Mouse (Mus musculus): Measurements from ENCODE around the gene Pnkp. TPM values are rescaled to one million over a fixed set of nuclear protein-coding genes. Genes with fewer than 3 reads are reported as not detected.
A peak's percentile ranks its signal among the peaks of the same experiment; 100 is the strongest.

Gene Pnkp
- polyA plus RNA-seq (2015; fragmentation: Nextera tagmentation; extraction: Ambion mirVana) = 31.1 and 33.6 TPM in 2 replicates

DNA sequence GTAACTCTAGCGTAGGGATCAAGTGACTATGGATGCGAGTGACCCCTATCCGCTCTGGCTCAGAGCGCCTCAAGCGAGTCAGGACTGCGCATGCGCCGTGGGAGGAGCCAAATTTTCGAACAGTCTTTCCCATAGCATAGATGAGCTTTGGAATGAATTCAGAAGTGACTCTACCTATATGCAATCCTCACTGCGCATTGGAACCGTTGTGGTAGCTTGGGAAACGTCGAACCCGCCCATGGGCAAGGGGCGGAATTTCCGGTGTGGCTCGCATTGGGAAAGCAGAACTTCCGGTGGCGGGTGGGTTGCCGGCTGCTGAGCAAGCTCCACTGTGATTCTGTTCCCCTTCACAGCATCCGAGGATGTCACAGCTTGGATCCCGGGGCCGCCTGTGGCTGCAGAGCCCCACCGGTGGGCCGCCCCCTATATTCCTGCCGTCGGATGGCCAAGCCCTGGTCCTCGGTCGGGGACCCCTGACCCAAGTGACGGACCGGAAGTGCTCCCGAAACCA, at the start of gene Pnkp:
Gene Pnkp, plus strand, starts transcription at position 98 of the 511 bp plus-strand sequence.
- Histone ChIP-seq H3K9me3 (replicated peaks) (no peaks in the 10 kb centered on the region), H3K27me3 (no peaks in the 10 kb centered on the region), H3K4me3 (replicated peaks) (peak within 1 kb of the TSS; percentile 65), H3K4me2 (peak within 1 kb of the TSS; percentile 81), H3K9ac (peak within 1 kb of the TSS; percentile 70), H3K36me3 (peaks cover 35% of the 10 kb centered on the region), H3K27ac (peak within 1 kb of the TSS; percentile 92), H3K4me1 (peaks cover 72% of the 10 kb centered on the region)
- WGBS = under 1% methylated on average over 32 of the region's 32 CpGs
- ATAC-seq (replicated peaks; ENCODE audit: low FRiP score) = peak; percentile 7; the same call in 1 of the 2 replicates

DNA sequence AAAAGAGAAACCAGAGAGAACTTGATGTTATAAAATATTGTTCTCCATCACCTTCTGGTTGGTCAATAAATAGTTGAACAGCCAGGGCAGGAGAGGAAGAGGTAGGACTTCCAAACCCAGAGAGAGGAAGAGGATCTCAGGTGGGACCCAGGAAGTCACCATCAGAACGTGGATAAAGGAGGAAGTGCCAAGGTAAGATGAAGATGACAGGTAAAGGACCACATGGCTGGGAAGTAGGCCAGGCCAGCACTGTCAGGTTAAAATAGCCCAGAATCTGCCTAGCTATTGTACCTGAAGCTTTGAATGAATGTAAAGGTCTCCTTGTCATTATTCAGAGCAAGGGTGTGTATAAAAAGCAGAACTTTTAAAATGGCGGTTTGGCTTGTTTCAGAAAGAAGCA, 48.0 kb upstream of the Pnkp start:
- Histone ChIP-seq H3K4me3 (replicated peaks) (no peak overlapping the region), H3K27me3 (no peaks in the 10 kb centered on the region), H3K4me2 (no peak overlapping the region), H3K27ac (no peak overlapping the region), H3K9me3 (replicated peaks) (no peaks in the 10 kb centered on the region), H3K9ac (no peak overlapping the region), H3K4me1 (no peaks in the 10 kb centered on the region), H3K36me3 (peaks cover 27% of the 10 kb centered on the region)
- no peak for ATAC-seq (replicated peaks; ENCODE audit: low FRiP score)
- WGBS = 77% methylated on average over 2 of the region's 2 CpGs

DNA sequence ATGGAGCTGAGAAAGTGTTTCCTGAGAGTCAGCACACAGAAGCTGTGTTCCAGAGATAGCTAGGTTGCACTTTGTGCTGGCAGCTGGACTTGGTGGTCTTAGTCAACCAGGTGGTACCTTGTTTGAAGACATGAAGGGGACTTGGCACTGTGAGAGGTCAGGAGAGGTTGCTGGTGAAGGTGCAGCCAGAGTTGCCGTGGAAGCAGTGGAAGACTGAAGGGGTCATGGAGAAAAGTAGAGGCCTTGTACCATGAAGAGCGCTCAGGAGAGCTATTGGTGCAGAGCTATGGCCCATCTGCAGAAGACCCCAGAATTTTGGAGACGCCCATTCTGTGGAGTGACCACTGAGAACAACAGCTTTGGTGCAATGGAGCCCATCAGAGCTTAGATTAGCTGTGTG, 47.5 kb upstream of the Pnkp start:
- Histone ChIP-seq H3K27ac (no peak overlapping the region), H3K4me3 (replicated peaks) (no peak overlapping the region), H3K9me3 (replicated peaks) (no peaks in the 10 kb centered on the region), H3K9ac (no peak overlapping the region), H3K4me2 (no peak overlapping the region), H3K36me3 (peaks cover 31% of the 10 kb centered on the region), H3K4me1 (peaks cover 2% of the 10 kb centered on the region), H3K27me3 (no peaks in the 10 kb centered on the region)
- 89% methylated on average over 3 of the region's 3 CpGs for WGBS
- ATAC-seq (replicated peaks; ENCODE audit: low FRiP score) = no peak

DNA sequence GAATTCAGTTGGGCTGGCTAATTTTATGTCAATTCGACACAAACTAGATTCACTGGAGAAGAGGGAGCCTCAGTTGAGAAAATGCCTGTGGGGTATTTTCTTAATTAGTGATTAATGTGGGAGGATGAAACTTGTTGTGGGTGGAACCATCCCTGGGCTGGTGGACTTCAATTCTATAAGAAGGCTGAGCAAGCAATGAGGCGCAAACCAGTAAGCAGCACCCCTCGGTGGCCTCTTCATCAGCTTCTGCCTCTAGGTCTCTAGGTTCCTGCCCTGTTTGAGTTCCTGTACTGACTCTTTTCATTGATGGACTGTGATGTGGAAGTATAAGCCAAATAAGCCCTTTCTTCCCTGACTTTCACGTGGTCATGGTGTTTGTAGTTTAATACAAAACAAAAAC, 46.6 kb upstream of the Pnkp start:
- H3K27me3 ChIP-seq = no peaks in the 10 kb centered on the region
- ATAC-seq (replicated peaks; ENCODE audit: low FRiP score) = no peak
- no peaks in the 10 kb centered on the region for H3K9me3 ChIP-seq (replicated peaks)
- H3K4me2 ChIP-seq = no peak overlapping the region
- H3K9ac ChIP-seq = no peak overlapping the region
- peaks cover 31% of the 10 kb centered on the region for H3K36me3 ChIP-seq
- H3K27ac ChIP-seq = no peak overlapping the region
- H3K4me1 ChIP-seq = peaks cover 11% of the 10 kb centered on the region
- WGBS = 85% methylated on average over 4 of the region's 4 CpGs
- H3K4me3 ChIP-seq (replicated peaks) = no peak overlapping the region

DNA sequence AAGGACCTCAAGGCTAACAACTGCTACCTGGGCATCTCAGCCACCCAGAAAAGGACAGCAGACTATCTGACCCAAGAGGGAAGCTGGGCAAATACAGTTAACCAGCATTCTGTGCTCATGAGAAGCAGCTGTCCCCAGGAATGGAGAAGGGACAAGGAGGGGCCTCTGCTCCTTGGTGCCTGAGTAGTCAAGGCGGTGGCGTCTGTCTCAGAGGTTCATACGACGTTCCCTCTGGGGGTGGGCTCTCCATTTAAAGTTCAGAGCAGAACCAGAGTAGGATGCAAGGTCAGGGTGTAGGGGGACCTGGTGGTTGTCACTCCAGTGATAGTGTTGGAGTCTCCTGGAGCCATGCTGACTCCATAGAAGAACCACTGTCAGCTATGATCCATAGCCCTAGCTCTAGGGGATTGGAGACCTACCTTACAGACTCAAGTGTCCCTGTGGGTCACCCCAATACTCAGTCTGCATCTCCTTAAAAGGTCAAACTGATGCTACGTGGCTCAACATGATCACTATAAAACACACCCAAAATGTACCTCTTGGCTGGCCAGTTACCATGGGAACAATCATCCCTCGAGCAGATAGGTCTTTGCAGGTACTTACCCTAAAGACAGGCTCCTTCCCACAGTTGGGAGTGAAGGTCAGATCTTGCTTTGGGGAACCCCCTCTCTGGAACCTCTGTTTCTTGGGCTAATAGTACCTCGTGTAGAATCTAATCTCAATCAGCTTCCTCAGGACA, 46.0 kb upstream of the Pnkp start:
- no peak overlapping the region for H3K4me3 ChIP-seq (replicated peaks)
- no peaks in the 10 kb centered on the region for H3K9me3 ChIP-seq (replicated peaks)
- H3K27me3 ChIP-seq = no peaks in the 10 kb centered on the region
- peaks cover 11% of the 10 kb centered on the region for H3K4me1 ChIP-seq
- 86% methylated on average over 7 of the region's 7 CpGs for WGBS
- H3K9ac ChIP-seq = no peak overlapping the region
- no peak for ATAC-seq (replicated peaks; ENCODE audit: low FRiP score)
- H3K4me2 ChIP-seq = no peak overlapping the region
- no peak overlapping the region for H3K27ac ChIP-seq
- peaks cover 31% of the 10 kb centered on the region for H3K36me3 ChIP-seq

DNA sequence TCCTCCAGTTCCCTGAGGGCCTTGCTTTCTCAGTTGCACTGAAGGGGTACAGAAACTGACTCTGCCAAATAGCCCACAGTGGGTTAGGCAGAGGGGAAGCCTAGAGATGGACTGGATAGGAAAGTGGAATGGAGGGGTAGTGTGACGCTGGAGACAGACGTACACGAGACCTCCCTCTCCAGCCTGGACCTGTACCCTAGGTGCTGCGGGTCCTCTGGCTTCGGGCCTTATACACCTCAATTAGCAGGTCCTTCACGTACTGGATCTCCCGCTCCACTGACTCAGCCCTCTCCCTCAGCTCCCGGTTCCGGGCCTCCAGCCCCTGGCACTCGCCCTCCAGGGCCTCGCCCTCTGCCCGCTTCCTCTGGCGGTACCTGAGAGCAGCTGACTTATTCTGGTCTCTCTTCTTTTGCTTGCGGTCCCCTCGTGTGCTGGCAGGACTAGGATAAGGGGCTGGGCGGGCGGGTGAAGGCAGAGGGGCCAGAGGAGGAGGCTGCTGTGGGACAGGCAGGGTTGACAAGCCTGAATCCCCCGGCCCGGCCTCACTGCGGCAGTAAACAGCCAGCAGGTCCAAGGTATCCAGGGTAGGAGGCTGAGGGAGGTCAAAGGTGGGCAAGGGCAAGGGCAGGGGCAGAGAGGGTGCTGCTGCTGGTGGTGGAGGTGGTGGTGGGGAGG, 44.2 kb upstream of the Pnkp start:
- Histone ChIP-seq H3K27ac (no peak overlapping the region), H3K9me3 (replicated peaks) (no peaks in the 10 kb centered on the region), H3K4me2 (no peak overlapping the region), H3K27me3 (no peaks in the 10 kb centered on the region), H3K4me1 (peaks cover 17% of the 10 kb centered on the region), H3K9ac (no peak overlapping the region), H3K36me3 (peaks cover 31% of the 10 kb centered on the region), H3K4me3 (replicated peaks) (no peak overlapping the region)
- ATAC-seq (replicated peaks; ENCODE audit: low FRiP score) = no peak
- WGBS = 88% methylated on average over 20 of the region's 20 CpGs

DNA sequence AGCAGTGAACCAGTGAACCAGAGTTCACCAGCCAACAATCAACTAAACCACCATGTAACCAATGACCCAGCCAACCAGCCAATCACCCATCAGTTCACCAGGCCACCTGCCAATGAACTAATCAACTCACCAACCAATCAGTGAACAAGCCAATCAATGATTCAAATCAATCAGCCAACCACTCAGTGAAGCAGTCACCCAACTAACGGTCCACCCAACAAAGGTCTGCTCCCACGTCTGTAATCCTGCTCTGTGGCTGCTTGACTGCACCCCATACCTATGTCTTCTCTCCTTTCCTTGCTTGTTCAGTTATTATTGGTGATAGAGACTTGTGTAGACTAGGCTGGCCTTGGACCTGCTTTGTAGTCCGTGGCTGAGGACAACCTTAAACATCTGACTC, 43.0 kb upstream of the Pnkp start:
- Histone ChIP-seq H3K9me3 (replicated peaks) (no peaks in the 10 kb centered on the region), H3K36me3 (peaks cover 31% of the 10 kb centered on the region), H3K27ac (no peak overlapping the region), H3K27me3 (no peaks in the 10 kb centered on the region), H3K4me2 (no peak overlapping the region), H3K4me3 (replicated peaks) (no peak overlapping the region), H3K4me1 (peaks cover 29% of the 10 kb centered on the region), H3K9ac (no peak overlapping the region)
- 86% methylated on average over 3 of the region's 3 CpGs for WGBS
- ATAC-seq (replicated peaks; ENCODE audit: low FRiP score) = no peak

DNA sequence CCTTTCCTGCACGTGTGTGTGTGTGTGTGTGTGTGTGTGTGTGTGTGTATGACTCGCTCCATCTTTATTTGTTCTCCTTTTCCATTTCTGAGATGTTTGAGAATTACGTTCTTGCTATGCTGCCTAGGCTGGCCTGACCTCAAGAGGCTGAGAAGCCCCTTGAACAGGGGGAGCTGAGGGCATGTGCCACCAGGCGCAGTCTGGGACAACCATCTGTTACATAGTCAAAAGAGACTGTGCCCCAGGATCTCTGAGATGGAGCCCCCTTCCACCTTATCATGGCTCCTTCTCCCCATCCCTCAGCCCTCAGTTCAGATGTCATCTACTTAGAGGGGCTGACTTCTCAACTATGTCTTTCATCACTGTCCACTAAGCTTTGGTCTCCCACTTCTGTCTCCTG, 42.5 kb upstream of the Pnkp start:
- H3K27me3 ChIP-seq = no peaks in the 10 kb centered on the region
- H3K36me3 ChIP-seq = peaks cover 31% of the 10 kb centered on the region
- 0 out of 2 replicates have a peak overlapping the region, but pooled peaks have one; percentile 86 for H3K4me3 ChIP-seq (replicated peaks)
- H3K4me1 ChIP-seq = peaks cover 34% of the 10 kb centered on the region
- H3K9ac ChIP-seq = no peak overlapping the region
- no peaks in the 10 kb centered on the region for H3K9me3 ChIP-seq (replicated peaks)
- 87% methylated on average over 4 of the region's 4 CpGs for WGBS
- peak overlapping the region; percentile 77; the same call in 1 of the 2 replicates for H3K4me2 ChIP-seq
- ATAC-seq (replicated peaks; ENCODE audit: low FRiP score) = no peak
- no peak overlapping the region for H3K27ac ChIP-seq

DNA sequence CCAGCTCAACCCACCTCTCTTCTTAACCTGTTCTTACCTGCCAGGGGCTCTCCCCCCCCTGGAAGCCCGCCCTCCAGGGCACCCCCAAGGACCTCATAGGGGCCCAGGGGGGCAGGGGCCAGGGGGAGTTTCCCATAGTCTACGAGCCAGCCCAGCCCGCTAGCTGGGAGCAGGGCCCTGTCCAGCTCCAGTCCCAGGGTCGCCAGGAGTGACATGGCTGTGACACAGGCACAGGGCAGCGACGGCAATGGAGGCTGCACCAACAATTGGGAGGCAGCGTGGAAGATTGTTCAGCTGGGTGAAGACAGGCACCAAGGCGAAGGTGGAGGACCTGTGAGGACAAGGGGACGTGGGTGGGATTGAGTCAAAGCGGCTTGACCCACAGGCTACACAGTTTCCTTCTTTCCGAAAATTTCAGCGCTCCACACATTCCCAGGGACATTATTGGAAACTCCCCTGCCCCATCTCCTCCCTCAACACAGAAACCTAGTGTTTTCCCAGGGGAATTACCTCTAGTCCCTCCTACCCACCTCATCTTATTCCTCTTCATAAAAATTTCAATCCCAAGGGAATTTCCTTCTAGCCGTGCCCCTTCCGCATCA, 41.9 kb upstream of the Pnkp start:
- Histone ChIP-seq H3K27ac (peak overlapping the region; percentile 98), H3K36me3 (peaks cover 31% of the 10 kb centered on the region), H3K27me3 (no peaks in the 10 kb centered on the region), H3K4me1 (peaks cover 40% of the 10 kb centered on the region), H3K9me3 (replicated peaks) (no peaks in the 10 kb centered on the region), H3K4me3 (replicated peaks) (peak overlapping the region; percentile 86), H3K9ac (peak overlapping the region; percentile 90), H3K4me2 (peak overlapping the region; percentile 77)
- WGBS = 26% methylated on average over 14 of the region's 14 CpGs
- ATAC-seq (replicated peaks; ENCODE audit: low FRiP score) = no peak

DNA sequence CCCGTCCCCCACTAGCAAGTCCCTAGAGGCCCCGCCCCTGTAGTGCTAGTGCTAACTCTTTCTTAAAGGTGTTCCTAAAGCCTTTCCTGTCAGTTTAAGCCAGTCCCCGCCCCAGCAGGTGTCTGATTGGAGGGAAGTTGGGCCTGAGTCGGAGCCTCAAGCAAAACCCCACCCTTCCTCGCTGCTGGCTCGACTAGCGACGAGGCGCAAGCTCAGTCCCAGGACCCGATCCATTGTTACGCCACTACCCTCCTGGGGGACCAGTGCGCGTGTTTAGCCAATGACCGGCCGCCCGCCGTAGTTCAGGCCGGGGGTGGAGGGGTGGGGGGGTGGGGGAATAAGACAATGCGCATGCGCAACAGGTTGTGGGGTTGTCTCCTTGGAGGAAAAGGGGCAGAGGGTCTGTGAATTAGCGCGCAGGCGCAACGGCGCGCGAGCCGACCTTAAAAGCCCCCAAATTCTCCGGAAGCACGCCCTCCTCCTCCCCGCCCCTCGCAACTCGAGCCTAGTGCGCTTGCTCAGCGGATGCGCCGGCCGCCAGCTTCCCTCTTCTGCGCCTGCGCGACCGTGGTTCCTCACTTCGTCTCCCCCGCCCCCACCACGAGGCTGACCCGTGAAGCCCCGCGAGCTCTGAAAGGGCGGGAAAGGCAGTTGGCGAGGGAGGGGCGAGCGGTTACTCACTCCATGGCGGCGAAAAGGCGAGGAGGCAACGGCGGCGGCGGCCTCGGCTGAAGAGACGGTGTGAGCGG, 41.0 kb upstream of the Pnkp start, which contains the start of the genes Nup62 and Il4i1:
Gene Nup62, plus strand, starts transcription at position 368 of the 749 bp plus-strand sequence.
Gene Il4i1, plus strand, starts transcription at position 667 of the 749 bp plus-strand sequence.
- peak within 1 kb of the TSS; percentile 90 for H3K9ac ChIP-seq
- no peaks in the 10 kb centered on the region for H3K9me3 ChIP-seq (replicated peaks)
- peak within 1 kb of the TSS; percentile 86 for H3K4me3 ChIP-seq (replicated peaks)
- peak within 1 kb of the TSS; percentile 77 for H3K4me2 ChIP-seq
- peak within 1 kb of the TSS; percentile 98 for H3K27ac ChIP-seq
- H3K4me1 ChIP-seq = peaks cover 48% of the 10 kb centered on the region
- H3K36me3 ChIP-seq = peaks cover 27% of the 10 kb centered on the region
- 0% methylated on average over 61 of the region's 62 CpGs for WGBS
- peak; percentile 96 for ATAC-seq (replicated peaks; ENCODE audit: low FRiP score)
- H3K27me3 ChIP-seq = no peaks in the 10 kb centered on the region

DNA sequence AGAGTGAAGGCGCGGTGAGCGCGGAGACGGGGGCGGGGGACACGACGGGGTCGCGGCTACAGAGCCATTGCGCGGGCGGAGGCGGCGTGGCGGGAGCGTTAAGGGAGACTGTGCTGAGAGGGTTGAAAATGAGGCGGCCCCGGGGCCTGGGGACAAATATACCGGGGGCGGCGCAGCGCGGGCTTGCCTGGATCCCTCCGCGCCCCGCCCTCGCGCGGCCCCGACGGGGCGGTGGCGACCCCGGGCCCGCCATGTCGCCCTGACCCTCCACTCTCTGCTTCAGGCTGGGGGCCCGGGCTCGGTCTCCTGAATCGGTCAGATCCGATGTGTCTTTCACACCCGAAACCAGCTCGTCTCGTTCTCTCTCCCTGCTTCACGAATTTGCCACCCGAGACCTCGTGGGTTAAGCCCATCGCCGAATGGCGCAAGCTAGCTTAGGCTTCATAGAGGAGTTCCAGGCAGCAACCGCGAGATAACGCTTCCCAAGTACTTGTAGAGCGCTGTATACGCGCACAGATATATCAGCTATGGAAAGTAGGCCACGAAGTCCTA, 40.4 kb upstream of the Pnkp start, which contains the start of gene Atf5:
Gene Atf5, minus strand, starts transcription at position 189 of the 552 bp plus-strand sequence.
- peak; percentile 40 for ATAC-seq (replicated peaks; ENCODE audit: low FRiP score)
- H3K9ac ChIP-seq = peak within 1 kb of the TSS; percentile 90
- under 1% methylated on average over 54 of the region's 57 CpGs for WGBS
- H3K27me3 ChIP-seq = no peaks in the 10 kb centered on the region
- peaks cover 54% of the 10 kb centered on the region for H3K4me1 ChIP-seq
- H3K4me3 ChIP-seq (replicated peaks) = peak within 1 kb of the TSS; percentile 86
- no peaks in the 10 kb centered on the region for H3K9me3 ChIP-seq (replicated peaks)
- peak within 1 kb of the TSS; percentile 98 for H3K27ac ChIP-seq
- H3K4me2 ChIP-seq = peak within 1 kb of the TSS; percentile 77
- peaks cover 21% of the 10 kb centered on the region for H3K36me3 ChIP-seq

Measured in kidney, embryonic 15.5 days (tissue).